Mouse (Mus musculus) embryonic fibroblast, embryonic 13.5 days (primary cell): ENCODE results near the gene Racgap1.

ENCODE experiments used
- CTCF ChIP-seq: IDR thresholded peaks from 2 replicates; pipeline ENCODE4 v1.5.1; 2011; ENCODE audit warnings: mild to moderate bottlenecking, control low read depth, low read length, moderate library complexity, borderline replicate concordance; ENCODE audit not compliant: insufficient read depth
- POLR2A ChIP-seq: IDR thresholded peaks from 2 replicates; pipeline ENCODE4 v1.6.1; 2011; ENCODE audit warnings: low read depth, mild to moderate bottlenecking, control low read depth, low read length, moderate library complexity

DNA sequence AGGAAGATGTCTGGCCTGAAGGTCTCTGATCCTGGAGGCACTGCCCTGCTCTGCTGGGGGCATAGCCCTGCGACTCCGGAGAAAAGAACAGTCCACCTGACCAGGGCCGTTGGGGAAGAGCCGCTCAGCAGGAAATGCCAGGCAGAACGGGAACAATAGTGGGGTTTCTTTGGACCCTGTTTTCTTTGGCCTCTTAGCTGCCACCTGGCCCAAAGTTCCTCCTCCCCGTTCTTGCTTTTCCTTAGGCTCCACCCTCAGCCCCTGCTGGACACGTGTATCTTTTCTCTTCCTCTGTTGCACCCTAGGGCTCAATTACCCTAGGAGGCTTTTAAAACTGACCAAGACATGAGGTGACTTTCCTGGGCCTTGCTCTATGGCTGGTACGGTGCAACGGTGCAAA is 62.2 kb downstream of the Racgap1 start:
- TF ChIP-seq CTCF, result no peak
- TF ChIP-seq POLR2A, result no peak
